32 mouse cellular contexts compared by ENCODE assay signal in the genomic region with DNA sequence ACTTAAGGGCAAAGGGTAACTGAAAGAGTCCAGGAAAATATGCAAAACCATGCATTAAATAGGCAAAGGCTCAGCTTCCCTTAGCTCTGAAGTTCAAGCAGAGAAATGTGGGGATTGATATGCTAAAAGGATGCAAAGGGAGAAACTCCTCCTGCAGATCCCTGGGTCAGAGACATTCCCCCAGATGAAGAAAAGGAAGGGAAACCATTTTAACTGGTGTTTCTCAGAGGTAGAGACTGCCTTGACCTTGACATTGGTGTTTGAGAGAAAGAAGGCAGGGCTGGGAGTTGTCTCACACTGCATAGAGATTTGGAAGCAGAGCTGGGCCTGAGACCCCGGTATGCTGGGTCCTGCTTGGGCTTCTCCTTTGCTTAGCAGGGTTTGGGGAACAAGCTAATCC.
"Had no signal": no experiment of that assay in that cellular context is flagged by ENCODE, and none has a peak within 500 bp of the region (broad histone marks: within the 10 kb centered on the region; RNA-seq: fewer than 3 reads in every experiment).

No protein-coding gene starts in this region.

- H3K36me3 ChIP-seq: heart, embryonic 10.5 days; heart, embryonic 12.5 days; heart, embryonic 13.5 days; heart, embryonic 15.5 days; hindbrain, embryonic 10.5 days; hindbrain, embryonic 12.5 days; hindbrain, embryonic 13.5 days; hindbrain, embryonic 15.5 days; intestine, embryonic 15.5 days; kidney, embryonic 15.5 days had no signal

- ATAC-seq: hindbrain, embryonic 16.5 days; hindbrain, postnatal 0 days; inflammation-experienced regulatory T-cells, adult 6 months; intestine, embryonic 15.5 days; intestine, embryonic 16.5 days; intestine, postnatal 0 days had no signal

- H3K4me1 ChIP-seq: heart, embryonic 10.5 days; heart, embryonic 12.5 days; heart, embryonic 13.5 days; heart, embryonic 15.5 days; hindbrain, embryonic 10.5 days; hindbrain, embryonic 15.5 days; intestine, embryonic 15.5 days; kidney, embryonic 15.5 days had no signal

- H3K4me3 ChIP-seq: heart, embryonic 10.5 days; heart, embryonic 12.5 days; heart, embryonic 13.5 days; heart, embryonic 15.5 days; hindbrain, embryonic 10.5 days; hindbrain, embryonic 12.5 days; hindbrain, embryonic 13.5 days; hindbrain, embryonic 15.5 days; intestine, embryonic 15.5 days; kidney, embryonic 15.5 days; layer of hippocampus, adult 2 months; left cerebral cortex, adult 2 months had no signal

- H3K27me3 ChIP-seq: heart, embryonic 15.5 days; hindbrain, embryonic 15.5 days; intestine, embryonic 15.5 days; kidney, embryonic 15.5 days had no signal

- DNase-seq: heart, postnatal 10 days; heart, postnatal 14 days; heart, postnatal 36 days; heart, postnatal 4 days; kidney, adult 11 months; kidney, adult 18-20 months; kidney, adult 2 months; kidney, adult 8-10 months; kidney, adult 9 months; kidney, postnatal 10 days; kidney, postnatal 14 days; kidney, postnatal 25 days; kidney, postnatal 4 days; layer of hippocampus, adult 9-11 months; layer of hippocampus, postnatal 36 days had no signal

- H3K9me3 ChIP-seq: heart, embryonic 10.5 days; heart, embryonic 12.5 days; heart, embryonic 13.5 days; heart, embryonic 15.5 days; hindbrain, embryonic 10.5 days; hindbrain, embryonic 12.5 days; hindbrain, embryonic 15.5 days; intestine, embryonic 15.5 days; kidney, embryonic 15.5 days had no signal
